Mouse (Mus musculus): ENCODE data around the gene Vmp1. TPM values are rescaled to one million over a fixed set of nuclear protein-coding genes. Genes with fewer than 3 reads are reported as not detected.

The Vmp1 gene
- total RNA-seq, 2 experiments from 2014 or later = 55.3 to 59.2 TPM

DNA sequence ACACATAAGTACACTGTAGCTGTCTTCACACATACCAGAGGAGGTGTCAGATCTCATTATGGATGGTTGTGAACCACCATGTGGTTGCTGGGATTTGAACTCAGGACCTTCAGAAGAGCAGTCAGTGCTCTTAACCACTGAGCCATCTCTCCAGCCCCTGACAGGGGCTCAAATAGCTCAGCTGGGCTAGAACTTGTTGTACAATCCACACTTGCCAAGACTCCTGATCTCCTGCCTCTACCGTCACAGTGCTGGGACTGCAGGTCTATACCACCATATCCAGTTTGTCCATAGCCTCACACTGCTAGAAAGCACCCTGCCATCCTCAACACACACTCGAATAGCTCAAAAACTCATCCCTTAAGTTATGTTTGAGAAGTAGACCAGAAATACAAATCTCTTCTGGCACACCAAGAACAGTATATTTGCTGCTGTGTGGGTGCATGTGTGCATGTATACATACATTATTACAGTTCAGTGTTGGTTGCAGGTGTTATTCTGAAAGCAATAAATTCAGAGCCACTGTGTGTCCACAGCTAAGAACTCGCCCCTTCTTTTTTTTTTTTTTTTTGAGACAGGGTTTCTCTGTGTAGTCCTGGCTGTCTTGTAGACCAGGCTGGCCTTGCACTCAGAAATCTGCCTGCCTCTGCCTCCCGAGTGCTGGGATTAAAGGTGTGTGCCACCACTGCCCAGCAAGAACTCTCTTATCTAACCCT, 94.9 kb downstream of the Vmp1 start:
- intact Hi-C loops (cut with DNase I) = no loop called here
- DNase-seq = no peak

DNA sequence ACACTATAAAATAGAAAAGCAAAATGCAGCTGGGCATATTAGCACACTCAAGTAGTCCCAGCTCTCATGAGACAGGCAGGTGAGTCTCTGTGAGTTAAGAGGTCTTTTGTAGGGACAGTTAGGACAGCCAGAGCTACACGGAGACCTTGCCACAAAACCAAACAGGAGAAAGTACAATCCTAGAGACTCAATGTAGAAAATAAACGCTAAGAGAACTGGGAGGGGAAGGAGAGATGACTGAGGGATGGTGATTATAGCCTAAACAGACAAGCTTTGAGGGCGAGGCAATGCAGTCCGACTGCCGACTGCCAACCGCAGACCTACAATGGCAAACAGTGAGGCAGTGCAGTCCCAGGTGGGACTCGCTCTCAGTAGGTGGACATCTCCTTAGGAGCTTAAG, 95.8 kb downstream of the Vmp1 start:
- no peak for DNase-seq
- intact Hi-C loops (cut with DNase I) = no loop called here

DNA sequence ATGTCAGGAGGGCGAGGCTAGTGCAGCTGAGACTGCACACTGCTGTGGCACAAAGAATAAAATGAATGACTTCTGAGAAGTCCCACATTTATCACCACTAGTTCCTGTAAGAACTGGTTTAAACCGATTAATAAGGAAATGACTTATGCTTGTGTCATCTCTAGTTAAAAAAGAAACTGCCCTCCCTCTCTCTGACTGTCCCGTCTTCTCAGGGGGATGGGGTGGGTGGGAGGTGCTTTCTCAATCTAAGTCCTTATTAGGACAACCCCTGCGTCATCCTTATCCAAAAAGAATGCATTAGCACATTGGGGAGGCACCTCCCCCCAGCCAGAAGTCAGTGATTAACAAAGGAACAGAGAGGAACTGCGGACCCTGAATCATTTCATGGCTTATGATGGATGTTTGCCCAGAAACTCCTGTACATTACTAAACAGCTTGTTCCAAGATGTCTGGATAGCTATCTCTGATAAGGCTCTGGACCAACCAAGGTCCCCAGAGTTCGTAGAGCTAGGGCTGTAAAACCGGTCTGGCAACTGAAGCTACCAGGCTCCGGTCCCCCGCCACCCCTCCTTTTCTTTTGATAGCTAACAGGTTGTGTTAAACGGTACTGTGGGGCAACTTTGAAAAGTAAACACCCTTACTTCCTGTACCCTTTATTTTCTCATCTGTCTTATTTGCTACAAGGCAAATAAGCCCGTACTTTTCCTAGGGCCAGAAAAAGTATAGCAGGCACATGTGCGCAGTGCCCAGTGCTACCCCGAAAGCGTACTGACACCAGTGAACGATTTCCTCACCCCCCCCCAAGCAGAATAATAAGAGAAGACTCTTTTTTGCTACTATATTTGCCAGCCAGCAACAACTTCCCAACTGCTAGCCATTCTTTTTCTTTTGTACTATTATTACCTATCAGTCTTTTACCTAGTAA, 96.5 kb downstream of the Vmp1 start:
- intact Hi-C loops (cut with DNase I) = no loop called here
- peak; percentile 40 to 47 for DNase-seq

- intact Hi-C loops (cut with DNase I) = no loop called here
- no peak for DNase-seq
Observed at GRCm38 (mm10) chr11:86586177-86586867, 97.3 kb downstream of the Vmp1 start.

GRCm38 (mm10) chr11:86585598-86585984, 98.0 kb downstream of the Vmp1 start:
- DNase-seq = no peak
- intact Hi-C loops (cut with DNase I) = no loop called here

DNA sequence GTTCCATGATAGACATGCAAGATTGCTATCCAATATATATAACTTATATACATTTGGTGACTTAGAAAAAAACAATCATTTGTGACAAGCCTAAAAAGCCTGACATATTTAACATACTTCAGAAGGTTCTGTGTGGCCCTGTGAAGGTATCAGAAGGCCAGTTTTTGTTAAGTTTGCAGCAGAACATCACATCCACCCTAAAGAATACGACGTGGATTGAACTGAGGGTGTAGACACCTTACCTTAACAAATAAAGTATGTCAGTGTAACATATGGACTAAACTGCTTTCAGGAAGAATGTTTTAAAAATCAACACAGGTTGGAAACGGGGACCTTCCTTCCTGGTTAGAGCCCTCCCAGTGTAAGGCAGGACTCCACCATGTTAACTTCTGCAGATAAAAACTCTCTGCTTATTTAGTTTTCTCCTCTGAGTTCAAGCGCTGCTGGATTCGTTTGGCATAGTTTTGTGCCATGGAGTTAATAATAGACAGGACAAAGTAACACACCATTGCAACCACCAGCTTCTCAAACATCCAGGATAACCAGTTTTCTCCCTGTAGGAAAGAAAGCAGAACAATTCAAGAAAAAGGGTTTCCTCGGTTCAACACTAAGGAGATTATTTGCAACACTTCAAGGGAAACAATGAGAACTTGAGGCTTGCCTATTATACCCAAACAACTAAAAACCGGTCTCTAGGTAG, 98.6 kb downstream of the Vmp1 start:
- no peak for DNase-seq
- intact Hi-C loops (cut with DNase I) = no loop called here

DNA sequence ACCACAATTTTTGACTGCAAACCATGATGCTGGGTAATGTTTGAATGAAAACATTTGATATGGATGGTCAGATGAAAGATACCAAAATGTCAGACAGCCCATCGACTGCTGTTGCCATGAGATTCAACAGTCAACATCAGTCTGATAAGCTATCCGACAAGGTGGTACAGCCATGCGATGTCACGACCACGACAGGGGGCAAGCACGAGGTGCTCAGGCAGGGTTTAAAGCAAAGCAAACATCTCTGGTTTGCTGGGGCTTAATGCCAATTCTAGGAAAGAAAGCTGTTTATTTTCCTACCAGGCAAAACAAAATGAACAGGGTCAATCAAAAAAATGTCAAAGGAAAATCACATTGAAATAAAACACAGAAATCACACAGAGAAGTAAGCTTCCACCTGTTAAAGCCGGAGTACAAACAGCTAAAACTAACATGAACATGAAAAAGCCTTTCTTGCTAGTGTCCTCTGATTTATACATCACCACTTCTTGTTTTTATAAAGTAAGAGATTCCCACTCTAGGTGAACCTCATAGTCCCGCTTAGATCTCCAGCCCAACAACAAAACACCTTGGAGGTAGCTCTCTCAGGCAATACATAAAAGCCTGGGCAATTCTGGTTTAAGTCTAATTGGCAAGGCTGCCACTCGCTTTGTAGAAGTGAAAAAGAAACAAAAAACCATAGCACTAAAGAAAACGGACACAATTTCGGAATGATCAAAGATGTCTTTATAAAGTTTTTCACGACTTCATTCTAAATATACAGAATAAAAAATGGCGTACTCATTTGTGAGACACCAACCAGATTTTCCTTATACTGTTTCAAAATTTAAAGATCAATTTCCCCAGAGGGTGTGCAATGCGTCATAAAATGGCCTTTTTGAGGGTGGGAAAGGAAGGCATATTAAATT, 99.4 kb downstream of the Vmp1 start:
- no peak for DNase-seq
- intact Hi-C loops (cut with DNase I) = no loop called here

DNA sequence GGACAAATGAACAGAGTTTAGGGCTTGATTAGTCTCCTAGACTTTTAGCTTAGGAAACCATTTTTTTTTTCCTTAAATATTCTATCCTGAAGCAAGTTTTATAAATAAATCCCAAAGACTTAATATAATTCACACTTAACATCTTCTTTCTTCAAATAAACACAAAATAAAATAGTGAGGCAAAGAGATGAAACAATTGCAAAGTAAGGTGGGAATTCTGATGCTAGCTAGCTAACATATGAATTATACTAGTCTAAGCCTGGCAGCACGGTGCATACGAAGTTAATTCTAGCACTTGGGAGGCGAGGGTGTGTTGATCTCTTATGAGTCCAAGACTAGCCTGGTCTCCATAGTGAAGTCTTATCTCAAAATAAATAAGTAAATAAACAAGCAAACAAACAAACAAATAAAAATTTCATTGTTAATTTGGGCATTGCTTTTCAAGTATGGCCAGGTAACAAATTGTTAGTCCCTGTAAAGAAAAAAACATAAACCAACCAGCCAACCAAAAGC, 100.3 kb downstream of the Vmp1 start:
- no peak for DNase-seq
- intact Hi-C loops (cut with DNase I) = no loop called here

- intact Hi-C loops (cut with DNase I) = no loop called here
- DNase-seq = no peak
Observed at GRCm38 (mm10) chr11:86582543-86583260, 100.9 kb downstream of the Vmp1 start.

DNA sequence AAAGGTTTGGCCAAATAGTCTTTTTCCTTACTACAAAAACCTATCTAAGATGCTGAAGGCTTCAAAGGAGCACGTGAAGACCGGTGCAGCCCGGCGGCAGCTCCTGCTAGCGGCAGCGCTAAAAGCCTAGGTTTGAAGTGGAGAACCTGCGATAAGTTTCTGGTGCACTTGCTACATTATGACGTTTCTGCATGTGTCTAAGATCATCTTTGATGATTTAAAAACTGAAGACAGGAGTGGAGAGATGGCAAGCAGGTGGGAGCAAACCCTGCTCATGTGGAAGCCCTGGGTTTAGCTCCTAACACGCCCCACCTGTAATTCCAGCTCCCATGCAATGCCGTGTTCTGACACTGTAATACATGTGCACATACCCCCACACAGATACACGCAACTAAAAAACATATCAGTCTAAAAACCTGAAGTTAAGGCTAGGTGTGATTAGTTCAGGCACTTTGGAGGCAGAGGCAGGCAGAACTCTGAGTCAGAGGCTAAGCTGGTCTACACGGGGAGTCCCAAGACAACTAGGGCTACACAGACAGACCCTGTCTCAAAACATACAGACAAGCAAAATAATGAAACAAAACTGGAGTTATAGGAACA, 101.6 kb downstream of the Vmp1 start:
- no peak for DNase-seq
- intact Hi-C loops (cut with DNase I) = no loop called here

- DNase-seq = peak; percentile 48 to 51
- intact Hi-C loops (cut with DNase I) = no loop called here
Observed at GRCm38 (mm10) chr11:86581250-86581753, 102.3 kb downstream of the Vmp1 start.

DNA sequence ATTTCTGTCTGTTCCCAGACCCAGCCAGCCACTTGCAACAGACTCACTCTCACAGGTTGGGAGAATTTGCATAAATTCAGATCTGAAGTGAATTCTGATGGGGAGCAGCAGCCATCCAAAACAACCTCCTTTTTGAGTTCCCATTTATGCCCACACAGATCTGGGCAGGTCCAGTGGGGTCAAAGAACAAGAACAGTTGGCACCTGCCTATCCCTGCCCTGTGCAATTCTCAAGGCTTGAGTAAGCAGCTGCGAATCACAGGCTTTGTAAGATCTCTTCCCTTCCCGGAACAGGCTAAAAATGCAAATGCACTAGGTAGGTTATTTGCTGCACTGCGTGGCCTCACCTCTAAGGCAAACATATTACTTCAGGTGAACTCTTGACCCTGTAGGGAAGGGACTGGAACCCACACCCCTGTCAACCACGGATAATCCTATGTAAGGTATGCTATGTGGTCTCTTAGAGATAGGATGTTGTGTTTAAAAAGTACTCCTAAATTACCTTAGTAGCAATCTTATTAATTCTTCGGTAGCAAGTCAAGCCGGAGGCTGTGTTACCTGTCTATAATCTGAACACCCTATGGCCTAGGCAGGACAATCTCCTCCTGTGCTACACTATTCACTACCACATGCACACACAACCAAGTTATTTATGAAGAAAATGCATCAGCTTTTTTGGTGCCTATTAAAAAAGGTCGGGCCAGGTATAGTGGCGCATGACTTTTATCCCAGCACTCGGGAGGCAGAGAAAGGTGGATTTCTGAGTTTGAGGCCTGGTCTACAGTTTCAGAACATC, 103.1 kb downstream of the Vmp1 start:
- intact Hi-C loops (cut with DNase I) = no loop called here
- DNase-seq = no peak

GRCm38 (mm10) chr11:86579731-86580318, 103.8 kb downstream of the Vmp1 start:
- DNase-seq = no peak

GRCm38 (mm10) chr11:86578809-86579730, 104.6 kb downstream of the Vmp1 start:
- peak; percentile 70 to 75 for DNase-seq
- intact Hi-C loops (cut with DNase I) = no loop called here

More at GRCm38 (mm10) chr11:86579731-86580318, 103.8 kb downstream of the Vmp1 start:
- intact Hi-C loops (cut with DNase I) = no loop called here

DNA sequence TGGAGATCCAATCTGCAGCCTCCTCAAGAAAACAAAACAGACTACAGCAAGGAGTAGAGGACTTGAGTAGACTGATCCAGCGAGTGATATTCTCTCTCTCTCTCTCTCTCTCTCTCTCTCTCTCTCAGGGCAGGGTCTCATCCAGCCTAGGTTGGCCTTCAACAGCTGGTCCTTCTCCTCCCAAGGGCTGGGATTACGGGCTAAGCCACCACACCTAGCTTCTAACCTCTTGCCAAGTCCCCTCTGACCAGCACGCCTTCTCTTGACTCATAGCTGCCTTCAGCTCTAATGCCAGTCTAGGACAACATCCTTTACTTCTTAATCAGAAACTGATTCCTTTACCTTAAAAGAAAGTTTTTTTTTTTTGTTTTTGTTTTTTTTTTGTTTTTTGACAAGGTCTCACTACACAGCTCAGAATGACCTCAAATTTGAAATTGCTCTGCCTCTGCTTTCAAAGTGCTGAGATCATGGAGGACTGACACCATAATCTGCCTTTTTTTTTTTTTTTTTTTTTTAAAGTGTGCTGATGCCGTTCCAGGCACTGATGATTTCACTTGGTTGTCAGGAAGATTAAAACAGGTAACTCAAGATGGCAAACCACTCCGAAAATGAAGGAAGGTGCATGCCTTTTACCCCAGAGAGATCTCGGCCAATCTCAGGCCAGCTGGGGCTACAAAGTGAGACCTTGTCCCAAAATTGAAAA, 105.4 kb downstream of the Vmp1 start:
- no peak for DNase-seq
- intact Hi-C loops (cut with DNase I) = no loop called here
